Mouse (Mus musculus): ENCODE results near the gene Stx18. TPM values are rescaled to one million over a fixed set of nuclear protein-coding genes. Genes with fewer than 3 reads are reported as not detected.

Stx18 gene
- polyA plus RNA-seq, 1 experiment = 9.7 TPM

- Histone ChIP-seq H3K36me3 (ENCODE audit: control insufficient read depth, insufficient read depth, low read length) (no peaks in the 10 kb centered on the region), H3K27ac (ENCODE audit: insufficient read depth, low read depth, low read length) (no peak overlapping the region), H3K4me1 (ENCODE audit: control insufficient read depth, insufficient read depth, insufficient read length, low read length) (no peaks in the 10 kb centered on the region), H3K4me3 (ENCODE audit: low read depth, low read length) (no peak overlapping the region), H3K27me3 (ENCODE audit: control insufficient read depth, insufficient read depth, low read length) (no peaks in the 10 kb centered on the region)
- 28% methylated on average over 11 of the region's 11 CpGs for WGBS
- TF ChIP-seq CTCF (IDR thresholded peaks at IDR 0.05; ENCODE audit: extremely low read depth, insufficient read length, insufficient replicate concordance, low read depth, low read length) = no peak
- no peak for TF ChIP-seq POLR2A (IDR thresholded peaks at IDR 0.05; ENCODE audit: low read depth, low read length)
Measured at GRCm38 (mm10) chr5:38168497-38168896, 130.0 kb downstream of the Stx18 start.

- no peaks in the 10 kb centered on the region for H3K36me3 ChIP-seq (ENCODE audit: control insufficient read depth, insufficient read depth, low read length)
Measured at GRCm38 (mm10) chr5:38173766-38174165, 135.2 kb downstream of the Stx18 start.

GRCm38 (mm10) chr5:38174256-38174912 is 135.8 kb downstream of the Stx18 start:
- Histone ChIP-seq H3K36me3 (ENCODE audit: control insufficient read depth, insufficient read depth, low read length) (no peaks in the 10 kb centered on the region), H3K27me3 (ENCODE audit: control insufficient read depth, insufficient read depth, low read length) (no peaks in the 10 kb centered on the region), H3K27ac (ENCODE audit: insufficient read depth, low read depth, low read length) (no peak overlapping the region), H3K4me3 (ENCODE audit: low read depth, low read length) (no peak overlapping the region), H3K4me1 (ENCODE audit: control insufficient read depth, insufficient read depth, insufficient read length, low read length) (no peaks in the 10 kb centered on the region)
- 74% methylated on average over 16 of the region's 16 CpGs for WGBS
- TF ChIP-seq CTCF (IDR thresholded peaks at IDR 0.05; ENCODE audit: extremely low read depth, insufficient read length, insufficient replicate concordance, low read depth, low read length) (no peak), POLR2A (IDR thresholded peaks at IDR 0.05; ENCODE audit: low read depth, low read length) (no peak)

More at GRCm38 (mm10) chr5:38173766-38174165, 135.2 kb downstream of the Stx18 start:
- WGBS = 49% methylated on average over 5 of the region's 5 CpGs
- H3K27me3 ChIP-seq (ENCODE audit: control insufficient read depth, insufficient read depth, low read length) = no peaks in the 10 kb centered on the region
- no peak for TF ChIP-seq CTCF (IDR thresholded peaks at IDR 0.05; ENCODE audit: extremely low read depth, insufficient read length, insufficient replicate concordance, low read depth, low read length)
- TF ChIP-seq POLR2A (IDR thresholded peaks at IDR 0.05; ENCODE audit: low read depth, low read length) = no peak
- no peak overlapping the region for H3K27ac ChIP-seq (ENCODE audit: insufficient read depth, low read depth, low read length)
- no peak overlapping the region for H3K4me3 ChIP-seq (ENCODE audit: low read depth, low read length)
- H3K4me1 ChIP-seq (ENCODE audit: control insufficient read depth, insufficient read depth, insufficient read length, low read length) = no peaks in the 10 kb centered on the region

DNA sequence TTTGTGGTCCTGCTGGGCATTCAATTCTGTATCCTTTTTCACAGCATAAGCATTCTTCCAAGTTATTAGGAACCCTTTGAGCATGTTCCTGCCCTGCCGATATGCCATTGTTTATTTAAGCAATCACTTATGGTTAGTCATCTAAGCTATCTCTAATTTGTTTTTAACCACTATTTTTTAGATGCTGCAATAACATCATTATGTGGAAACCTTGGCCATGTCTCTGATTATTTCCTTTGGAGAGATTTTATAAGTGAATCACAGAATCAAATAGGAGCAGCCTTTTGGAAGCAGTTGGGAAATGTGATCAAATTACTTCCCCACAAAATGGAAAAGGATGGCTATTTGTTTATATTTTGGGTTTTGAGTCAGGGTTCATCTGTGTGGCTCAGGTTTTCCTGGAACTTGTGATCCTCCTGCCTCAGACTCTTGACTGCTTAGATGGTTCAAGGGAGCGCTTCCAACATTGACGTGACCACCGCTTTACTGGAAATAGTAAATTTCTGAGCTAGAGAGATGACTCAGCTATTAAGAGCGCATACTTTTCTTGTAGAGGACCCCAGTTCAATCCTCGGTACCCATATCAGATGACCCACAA is 146.2 kb downstream of the Stx18 start:
- Histone ChIP-seq H3K4me3 (ENCODE audit: low read depth, low read length) (no peak overlapping the region), H3K27me3 (ENCODE audit: control insufficient read depth, insufficient read depth, low read length) (no peaks in the 10 kb centered on the region), H3K4me1 (ENCODE audit: control insufficient read depth, insufficient read depth, insufficient read length, low read length) (no peaks in the 10 kb centered on the region), H3K36me3 (ENCODE audit: control insufficient read depth, insufficient read depth, low read length) (no peaks in the 10 kb centered on the region), H3K27ac (ENCODE audit: insufficient read depth, low read depth, low read length) (no peak overlapping the region)
- TF ChIP-seq CTCF (IDR thresholded peaks at IDR 0.05; ENCODE audit: extremely low read depth, insufficient read length, insufficient replicate concordance, low read depth, low read length) = no peak
- TF ChIP-seq POLR2A (IDR thresholded peaks at IDR 0.05; ENCODE audit: low read depth, low read length) = no peak
- WGBS = 68% methylated on average over 6 of the region's 6 CpGs

- Histone ChIP-seq H3K4me3 (ENCODE audit: low read depth, low read length) (no peak overlapping the region), H3K27me3 (ENCODE audit: control insufficient read depth, insufficient read depth, low read length) (no peaks in the 10 kb centered on the region)
- WGBS = 74% methylated on average over 2 of the region's 2 CpGs
Measured at GRCm38 (mm10) chr5:38187006-38187405, 148.5 kb downstream of the Stx18 start.

More at GRCm38 (mm10) chr5:38187006-38187405, 148.5 kb downstream of the Stx18 start:
- Histone ChIP-seq H3K27ac (ENCODE audit: insufficient read depth, low read depth, low read length) (no peak overlapping the region), H3K4me1 (ENCODE audit: control insufficient read depth, insufficient read depth, insufficient read length, low read length) (no peaks in the 10 kb centered on the region), H3K36me3 (ENCODE audit: control insufficient read depth, insufficient read depth, low read length) (no peaks in the 10 kb centered on the region)
- TF ChIP-seq POLR2A (IDR thresholded peaks at IDR 0.05; ENCODE audit: low read depth, low read length) = no peak
- TF ChIP-seq CTCF (IDR thresholded peaks at IDR 0.05; ENCODE audit: extremely low read depth, insufficient read length, insufficient replicate concordance, low read depth, low read length) = no peak

Other genes with a start within 250 kb of the Stx18 start
- gene Msx1, start 214.2 kb upstream of the Stx18 start, polyA plus RNA-seq (2012; rRNA removed) = 0.88 and 1.2 TPM in 2 replicates
- 1.9 and 3.4 TPM in 2 replicates for gene Nsg1, start 121.2 kb downstream of the Stx18 start, polyA plus RNA-seq (2012; rRNA removed)
- gene Zbtb49, start 181.7 kb downstream of the Stx18 start, polyA plus RNA-seq (2012; rRNA removed) = 5.4 and 8.1 TPM in 2 replicates
- gene Lyar, start 181.7 kb downstream of the Stx18 start, polyA plus RNA-seq (2012; rRNA removed) = 0.23 and 1.4 TPM in 2 replicates
- gene Tmem128, start 221.4 kb downstream of the Stx18 start, polyA plus RNA-seq (2012; rRNA removed) = 9.6 and 19.7 TPM in 2 replicates
- gene Otop1, start 237.2 kb downstream of the Stx18 start, polyA plus RNA-seq (2012; rRNA removed) = not detected in 2 replicates